Mouse (Mus musculus): ENCODE data around the gene Fam163b. TPM values are rescaled to one million over a fixed set of nuclear protein-coding genes. Genes with fewer than 3 reads are reported as not detected.
A peak's percentile ranks its signal among the peaks of the same experiment; 100 is the strongest.

The Fam163b gene
- polyA plus RNA-seq, 1 experiment from 2014 or later, result 0.31 TPM

GRCm38 (mm10) chr2:27086483-27087010, 55.7 kb downstream of the Fam163b start:
- Histone ChIP-seq H3K27ac (replicated peaks) (no peak overlapping the region), H3K9ac (no peak overlapping the region), H3K4me1 (peaks cover 22% of the 10 kb centered on the region), H3K36me3 (no peaks in the 10 kb centered on the region), H3K4me2 (replicated peaks) (no peak overlapping the region), H3K9me3 (replicated peaks) (no peaks in the 10 kb centered on the region), H3K4me3 (replicated peaks) (no peak overlapping the region), H3K27me3 (no peaks in the 10 kb centered on the region)
- 81% methylated on average over 4 of the region's 4 CpGs for WGBS
- ATAC-seq (ENCODE audit: insufficient number of reproducible peaks, low FRiP score, low TSS enrichment, low read depth), result no peak

- Histone ChIP-seq H3K9ac (no peak overlapping the region), H3K4me2 (replicated peaks) (no peak overlapping the region), H3K27ac (replicated peaks) (no peak overlapping the region), H3K27me3 (no peaks in the 10 kb centered on the region), H3K9me3 (replicated peaks) (no peaks in the 10 kb centered on the region), H3K4me1 (peaks cover 22% of the 10 kb centered on the region), H3K36me3 (no peaks in the 10 kb centered on the region), H3K4me3 (replicated peaks) (no peak overlapping the region)
- 18% methylated on average over 2 of the region's 2 CpGs for WGBS
- ATAC-seq (ENCODE audit: insufficient number of reproducible peaks, low FRiP score, low TSS enrichment, low read depth), result no peak
Measured at GRCm38 (mm10) chr2:27085801-27086200, 56.5 kb downstream of the Fam163b start.

- Histone ChIP-seq H3K9me3 (replicated peaks) (no peaks in the 10 kb centered on the region), H3K9ac (no peak overlapping the region), H3K27ac (replicated peaks) (no peak overlapping the region), H3K4me3 (replicated peaks) (no peak overlapping the region), H3K4me2 (replicated peaks) (no peak overlapping the region), H3K27me3 (no peaks in the 10 kb centered on the region), H3K36me3 (no peaks in the 10 kb centered on the region), H3K4me1 (peaks cover 27% of the 10 kb centered on the region)
- WGBS, result 42% methylated on average over 8 of the region's 8 CpGs
- ATAC-seq (ENCODE audit: insufficient number of reproducible peaks, low FRiP score, low TSS enrichment, low read depth), result no peak
Measured at GRCm38 (mm10) chr2:27084963-27085362, 57.3 kb downstream of the Fam163b start.

GRCm38 (mm10) chr2:27083761-27084475, 58.4 kb downstream of the Fam163b start:
- H3K4me2 ChIP-seq (replicated peaks), result no peak overlapping the region
- H3K4me1 ChIP-seq, result peaks cover 37% of the 10 kb centered on the region

GRCm38 (mm10) chr2:27079649-27080048, 62.6 kb downstream of the Fam163b start:
- ATAC-seq (ENCODE audit: insufficient number of reproducible peaks, low FRiP score, low TSS enrichment, low read depth), result no peak
- Histone ChIP-seq H3K4me3 (replicated peaks) (no peak overlapping the region), H3K4me1 (peaks cover 30% of the 10 kb centered on the region), H3K27me3 (peaks cover 13% of the 10 kb centered on the region), H3K27ac (replicated peaks) (no peak overlapping the region; the same call in 1 of the 2 replicates), H3K9ac (no peak overlapping the region), H3K9me3 (replicated peaks) (no peaks in the 10 kb centered on the region), H3K4me2 (replicated peaks) (peak overlapping the region; percentile 29), H3K36me3 (no peaks in the 10 kb centered on the region)
- 30% methylated on average over 2 of the region's 2 CpGs for WGBS

More at GRCm38 (mm10) chr2:27083761-27084475, 58.4 kb downstream of the Fam163b start:
- H3K4me3 ChIP-seq (replicated peaks), result no peak overlapping the region
- no peaks in the 10 kb centered on the region for H3K9me3 ChIP-seq (replicated peaks)
- H3K36me3 ChIP-seq, result no peaks in the 10 kb centered on the region
- H3K27me3 ChIP-seq, result no peaks in the 10 kb centered on the region
- H3K27ac ChIP-seq (replicated peaks), result no peak overlapping the region
- WGBS, result 65% methylated on average over 12 of the region's 12 CpGs
- H3K9ac ChIP-seq, result no peak overlapping the region
- ATAC-seq (ENCODE audit: insufficient number of reproducible peaks, low FRiP score, low TSS enrichment, low read depth), result no peak

GRCm38 (mm10) chr2:27079152-27079584, 63.1 kb downstream of the Fam163b start, which contains the start of gene Adamtsl2:
Adamtsl2 (plus strand) TSS chr2:27079379.
- peak; percentile 71; the same call in 1 of the 2 replicates for ATAC-seq (ENCODE audit: insufficient number of reproducible peaks, low FRiP score, low TSS enrichment, low read depth)
- peak within 1 kb of the TSS; percentile 29 for H3K4me2 ChIP-seq (replicated peaks)
- H3K9ac ChIP-seq, result no peak within 1 kb of the TSS
- peaks cover 29% of the 10 kb centered on the region for H3K4me1 ChIP-seq
- peaks cover 13% of the 10 kb centered on the region for H3K27me3 ChIP-seq
- H3K27ac ChIP-seq (replicated peaks), result no peak within 1 kb of the TSS; the same call in 1 of the 2 replicates
- H3K9me3 ChIP-seq (replicated peaks), result no peaks in the 10 kb centered on the region
- H3K36me3 ChIP-seq, result no peaks in the 10 kb centered on the region
- H3K4me3 ChIP-seq (replicated peaks), result no peak within 1 kb of the TSS
- WGBS, result 7% methylated on average over 10 of the region's 10 CpGs

- H3K27me3 ChIP-seq, result peaks cover 13% of the 10 kb centered on the region
- no peaks in the 10 kb centered on the region for H3K36me3 ChIP-seq
- no peaks in the 10 kb centered on the region for H3K9me3 ChIP-seq (replicated peaks)
- no peak for ATAC-seq (ENCODE audit: insufficient number of reproducible peaks, low FRiP score, low TSS enrichment, low read depth)
- H3K27ac ChIP-seq (replicated peaks), result no peak overlapping the region
- H3K4me3 ChIP-seq (replicated peaks), result no peak overlapping the region
- H3K9ac ChIP-seq, result no peak overlapping the region
- H3K4me2 ChIP-seq (replicated peaks), result no peak overlapping the region
- H3K4me1 ChIP-seq, result peaks cover 29% of the 10 kb centered on the region
- 15% methylated on average over 2 of the region's 2 CpGs for WGBS
Measured at GRCm38 (mm10) chr2:27078312-27078711, 64.0 kb downstream of the Fam163b start.

- Histone ChIP-seq H3K4me2 (replicated peaks) (no peak overlapping the region), H3K9ac (no peak overlapping the region; the same call in 1 of the 2 replicates), H3K9me3 (replicated peaks) (no peaks in the 10 kb centered on the region), H3K27me3 (peaks cover 13% of the 10 kb centered on the region), H3K27ac (replicated peaks) (no peak overlapping the region), H3K4me3 (replicated peaks) (no peak overlapping the region), H3K36me3 (no peaks in the 10 kb centered on the region), H3K4me1 (peaks cover 29% of the 10 kb centered on the region)
- ATAC-seq (ENCODE audit: insufficient number of reproducible peaks, low FRiP score, low TSS enrichment, low read depth), result no peak
- 55% methylated on average over 10 of the region's 10 CpGs for WGBS
Measured at GRCm38 (mm10) chr2:27077655-27078244, 64.5 kb downstream of the Fam163b start.

- ATAC-seq (ENCODE audit: insufficient number of reproducible peaks, low FRiP score, low TSS enrichment, low read depth), result 0 out of 2 replicates have a peak, but pooled peaks have one; percentile 13
- no peak overlapping the region for H3K27ac ChIP-seq (replicated peaks)
- no peak overlapping the region for H3K4me2 ChIP-seq (replicated peaks)
- H3K27me3 ChIP-seq, result peaks cover 13% of the 10 kb centered on the region
- no peak overlapping the region for H3K4me3 ChIP-seq (replicated peaks)
- no peaks in the 10 kb centered on the region for H3K36me3 ChIP-seq
- H3K4me1 ChIP-seq, result peaks cover 34% of the 10 kb centered on the region
- no peak overlapping the region for H3K9ac ChIP-seq
- H3K9me3 ChIP-seq (replicated peaks), result no peaks in the 10 kb centered on the region
- WGBS, result 67% methylated on average over 3 of the region's 3 CpGs
Measured at GRCm38 (mm10) chr2:27075485-27075884, 66.8 kb downstream of the Fam163b start.

- WGBS, result 82% methylated on average over 4 of the region's 4 CpGs
- Histone ChIP-seq H3K27ac (replicated peaks) (no peak overlapping the region), H3K9ac (no peak overlapping the region), H3K36me3 (no peaks in the 10 kb centered on the region), H3K4me3 (replicated peaks) (no peak overlapping the region), H3K27me3 (peaks cover 13% of the 10 kb centered on the region), H3K4me2 (replicated peaks) (no peak overlapping the region), H3K4me1 (peaks cover 28% of the 10 kb centered on the region), H3K9me3 (replicated peaks) (no peaks in the 10 kb centered on the region)
- no peak for ATAC-seq (ENCODE audit: insufficient number of reproducible peaks, low FRiP score, low TSS enrichment, low read depth)
Measured at GRCm38 (mm10) chr2:27074804-27075203, 67.5 kb downstream of the Fam163b start.

GRCm38 (mm10) chr2:27073407-27073806, 68.9 kb downstream of the Fam163b start:
- Histone ChIP-seq H3K4me3 (replicated peaks) (no peak overlapping the region), H3K4me2 (replicated peaks) (no peak overlapping the region), H3K36me3 (no peaks in the 10 kb centered on the region), H3K9ac (no peak overlapping the region), H3K27ac (replicated peaks) (no peak overlapping the region), H3K9me3 (replicated peaks) (no peaks in the 10 kb centered on the region), H3K27me3 (peaks cover 13% of the 10 kb centered on the region), H3K4me1 (peaks cover 15% of the 10 kb centered on the region; the same call in 1 of the 2 replicates)
- WGBS, result 66% methylated on average over 4 of the region's 4 CpGs
- no peak for ATAC-seq (ENCODE audit: insufficient number of reproducible peaks, low FRiP score, low TSS enrichment, low read depth)
